Mouse (Mus musculus) hindbrain, embryonic 10.5 days (tissue): ENCODE measurements around the gene Slc29a4. TPM values are rescaled to one million over a fixed set of nuclear protein-coding genes. Genes with fewer than 3 reads are reported as not detected.

Source experiments
- DNase-seq: peaks from one replicate; pipeline ENCODE4 v3.0.0-alpha.2; 2017; ENCODE audit warnings: low spot score
- H3K27ac ChIP-seq: fragments of 300-500 bp; sonication (generic); 2 replicates; pipeline ENCODE4 v1.5.1; 2016; ENCODE audit warnings: mild to moderate bottlenecking, moderate library complexity
- H3K27me3 ChIP-seq: fragments of 300-500 bp; sonication (generic); 2 replicates; pipeline ENCODE4 v1.6.1; 2016; ENCODE audit warnings: mild to moderate bottlenecking; ENCODE audit not compliant: poor library complexity, insufficient read depth, severe bottlenecking
- H3K36me3 ChIP-seq: fragments of 300-500 bp; sonication (generic); 2 replicates; pipeline ENCODE4 v1.6.1; 2016; ENCODE audit warnings: mild to moderate bottlenecking, moderate library complexity
- H3K4me1 ChIP-seq: fragments of 300-500 bp; sonication (generic); replicated peaks from 2 replicates; pipeline ENCODE4 v1.6.1; 2016; ENCODE audit warnings: mild to moderate bottlenecking
- H3K4me3 ChIP-seq: fragments of 300-500 bp; sonication (generic); 2 replicates; pipeline ENCODE4 v1.5.1; 2016; ENCODE audit warnings: mild to moderate bottlenecking, moderate library complexity
- H3K9me3 ChIP-seq: fragments of 300-500 bp; sonication (generic); 2 replicates; pipeline ENCODE4 v1.6.1; 2016; ENCODE audit warnings: mild to moderate bottlenecking, moderate library complexity
- WGBS: fragments of 180-500 bp; shearing (Covaris S2); methylation state at CpG from one replicate; pipeline ENCODE4 v1.1.7; 2016; 5-methylcytosine and 5-hydroxymethylcytosine counted together
- polyA plus RNA-seq: library from polyadenylated mRNA; unstranded; fragments of >200 nt; fragmentation: Nextera tagmentation; extraction: Ambion mirVana; gene quantifications from 2 replicates; pipeline ENCODE4 v1.2.1, GENCODE M21; 2016

The Slc29a4 gene
- 21.8 and 42.3 TPM in 2 replicates for polyA plus RNA-seq

DNA sequence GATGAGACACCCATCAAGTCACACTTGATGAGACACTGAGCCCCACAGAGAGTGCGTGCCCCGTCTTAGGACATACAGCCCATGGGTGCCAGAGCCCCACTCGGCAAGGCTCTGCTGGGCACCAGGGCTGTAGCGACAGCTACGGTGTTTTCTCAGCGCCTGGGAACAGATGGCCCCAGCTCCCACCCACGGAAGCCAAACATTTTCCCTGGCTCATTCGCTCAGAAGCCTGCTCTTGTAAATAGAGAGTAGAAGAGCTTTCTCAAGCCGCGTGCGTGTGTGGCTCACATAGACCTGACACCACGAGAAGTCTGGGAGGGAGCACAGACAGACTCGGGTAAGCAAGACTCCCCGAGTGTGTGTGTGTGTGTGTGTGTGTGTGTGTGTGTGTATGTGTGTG lies at the start of gene Slc29a4:
Gene Slc29a4, plus strand, starts transcription at position 265 of the 400 bp plus-strand sequence.
- H3K27me3 ChIP-seq = peaks cover 10% of the 10 kb centered on the region; the same call in 1 of the 2 replicates
- H3K9me3 ChIP-seq = no peaks in the 10 kb centered on the region
- peaks cover 19% of the 10 kb centered on the region for H3K4me1 ChIP-seq
- no peaks in the 10 kb centered on the region for H3K36me3 ChIP-seq
- no peak for DNase-seq
- no peak within 1 kb of the TSS for H3K27ac ChIP-seq
- 66% methylated on average over 14 of the region's 14 CpGs for WGBS
- no peak within 1 kb of the TSS for H3K4me3 ChIP-seq

DNA sequence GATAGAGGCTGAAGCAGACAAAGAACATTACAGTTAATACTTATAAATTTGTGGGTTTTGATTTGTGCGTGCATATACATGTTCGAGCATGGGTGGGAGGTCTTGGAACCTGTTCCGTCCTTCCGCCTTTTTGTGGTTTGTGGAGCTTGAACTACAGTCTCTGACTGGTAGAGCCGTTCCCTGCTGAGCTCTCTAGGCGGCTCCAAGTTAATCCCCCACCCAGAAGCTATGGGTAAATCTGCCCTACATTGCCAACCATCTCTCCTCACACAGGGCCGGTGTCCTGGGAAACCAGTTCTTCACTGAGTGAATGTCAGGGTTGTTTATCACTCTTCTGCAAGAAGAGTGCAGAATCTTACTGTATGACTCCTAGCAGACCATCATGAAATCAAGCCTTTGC lies 44.1 kb upstream of the Slc29a4 start:
- Histone ChIP-seq H3K4me1 (peaks cover 12% of the 10 kb centered on the region), H3K27me3 (no peaks in the 10 kb centered on the region), H3K36me3 (peaks cover 35% of the 10 kb centered on the region), H3K27ac (no peak overlapping the region), H3K9me3 (no peaks in the 10 kb centered on the region), H3K4me3 (no peak overlapping the region)
- no peak for DNase-seq
- WGBS = 86% methylated on average over 7 of the region's 7 CpGs

- Histone ChIP-seq H3K27me3 (no peaks in the 10 kb centered on the region), H3K27ac (peak overlapping the region; percentile 64; the same call in 1 of the 2 replicates), H3K4me1 (peaks cover 12% of the 10 kb centered on the region), H3K9me3 (no peaks in the 10 kb centered on the region), H3K4me3 (peak overlapping the region; percentile 3; the same call in 1 of the 2 replicates), H3K36me3 (peaks cover 28% of the 10 kb centered on the region)
- WGBS = 89% methylated on average over 4 of the region's 4 CpGs
- no peak for DNase-seq
Measured at GRCm38 (mm10) chr5:142649460-142650050, 42.8 kb upstream of the Slc29a4 start.

- Histone ChIP-seq H3K27me3 (no peaks in the 10 kb centered on the region), H3K27ac (0 out of 2 replicates have a peak overlapping the region, but pooled peaks have one; percentile 64), H3K36me3 (peaks cover 26% of the 10 kb centered on the region), H3K9me3 (no peaks in the 10 kb centered on the region), H3K4me1 (peaks cover 12% of the 10 kb centered on the region), H3K4me3 (no peak overlapping the region)
- DNase-seq = no peak
- 74% methylated on average over 3 of the region's 3 CpGs for WGBS
Measured at GRCm38 (mm10) chr5:142650390-142650789, 41.9 kb upstream of the Slc29a4 start.

DNA sequence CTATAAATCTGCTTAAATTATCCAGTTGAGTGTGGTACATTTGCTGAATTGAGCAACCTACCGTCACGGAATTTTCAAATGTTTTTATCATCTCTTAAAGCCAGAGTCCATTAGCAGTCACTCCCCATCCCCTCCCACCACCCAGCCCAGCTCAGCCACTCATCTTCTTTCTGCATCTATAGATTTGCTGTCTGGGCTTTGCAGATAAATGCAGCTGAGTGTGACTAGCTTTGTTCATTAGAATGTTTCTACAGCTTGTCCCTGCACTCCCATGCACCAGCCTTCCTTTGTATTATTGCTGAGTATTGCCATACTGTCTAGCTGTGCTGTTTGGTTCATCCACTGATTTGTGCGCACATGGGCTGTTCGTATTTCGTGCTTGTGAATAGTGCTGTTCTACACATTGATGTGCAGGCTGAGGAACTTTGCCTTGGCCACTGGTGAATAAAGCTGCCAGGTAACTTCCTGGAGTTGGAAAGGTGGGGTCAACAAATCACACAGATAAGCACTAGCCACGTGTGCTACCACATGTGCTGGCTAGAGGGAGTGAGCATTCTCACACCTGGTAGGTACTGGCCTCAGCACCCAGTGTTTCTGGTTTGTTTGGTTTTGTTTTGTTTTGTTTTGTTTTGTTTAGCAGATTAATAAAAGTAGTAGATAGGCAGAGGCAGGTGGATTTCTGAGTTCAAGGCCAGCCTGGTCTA lies 41.4 kb upstream of the Slc29a4 start:
- peaks cover 30% of the 10 kb centered on the region for H3K36me3 ChIP-seq
- H3K4me1 ChIP-seq = peaks cover 12% of the 10 kb centered on the region
- H3K4me3 ChIP-seq = no peak overlapping the region
- H3K27ac ChIP-seq = no peak overlapping the region
- WGBS = 88% methylated on average over 6 of the region's 6 CpGs
- no peaks in the 10 kb centered on the region for H3K9me3 ChIP-seq
- H3K27me3 ChIP-seq = no peaks in the 10 kb centered on the region
- DNase-seq = no peak

DNA sequence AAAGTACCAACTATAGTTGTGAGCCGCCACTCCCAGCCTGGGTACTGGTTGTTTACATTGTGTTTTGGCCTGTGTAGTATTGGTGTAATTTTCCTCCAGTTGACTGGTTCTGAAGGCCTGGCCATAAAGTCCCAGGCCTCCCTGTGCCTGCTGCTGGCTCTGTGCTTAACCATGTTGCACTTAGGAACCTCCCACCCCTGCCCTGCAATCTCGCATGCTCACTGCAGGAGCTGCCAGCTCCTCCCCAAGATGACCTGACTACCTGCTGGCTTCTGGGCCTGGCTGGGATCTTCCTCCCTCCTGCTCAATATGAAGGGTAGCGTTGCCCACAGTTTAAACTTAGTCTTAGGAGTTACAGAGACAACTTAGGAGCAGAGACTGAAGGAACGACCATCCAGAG lies 40.0 kb upstream of the Slc29a4 start:
- H3K9me3 ChIP-seq = no peaks in the 10 kb centered on the region
- DNase-seq = no peak
- no peak overlapping the region for H3K27ac ChIP-seq
- WGBS = 69% methylated on average over 4 of the region's 4 CpGs
- no peaks in the 10 kb centered on the region for H3K27me3 ChIP-seq
- peaks cover 34% of the 10 kb centered on the region for H3K36me3 ChIP-seq
- H3K4me1 ChIP-seq = peaks cover 12% of the 10 kb centered on the region
- no peak overlapping the region for H3K4me3 ChIP-seq

DNA sequence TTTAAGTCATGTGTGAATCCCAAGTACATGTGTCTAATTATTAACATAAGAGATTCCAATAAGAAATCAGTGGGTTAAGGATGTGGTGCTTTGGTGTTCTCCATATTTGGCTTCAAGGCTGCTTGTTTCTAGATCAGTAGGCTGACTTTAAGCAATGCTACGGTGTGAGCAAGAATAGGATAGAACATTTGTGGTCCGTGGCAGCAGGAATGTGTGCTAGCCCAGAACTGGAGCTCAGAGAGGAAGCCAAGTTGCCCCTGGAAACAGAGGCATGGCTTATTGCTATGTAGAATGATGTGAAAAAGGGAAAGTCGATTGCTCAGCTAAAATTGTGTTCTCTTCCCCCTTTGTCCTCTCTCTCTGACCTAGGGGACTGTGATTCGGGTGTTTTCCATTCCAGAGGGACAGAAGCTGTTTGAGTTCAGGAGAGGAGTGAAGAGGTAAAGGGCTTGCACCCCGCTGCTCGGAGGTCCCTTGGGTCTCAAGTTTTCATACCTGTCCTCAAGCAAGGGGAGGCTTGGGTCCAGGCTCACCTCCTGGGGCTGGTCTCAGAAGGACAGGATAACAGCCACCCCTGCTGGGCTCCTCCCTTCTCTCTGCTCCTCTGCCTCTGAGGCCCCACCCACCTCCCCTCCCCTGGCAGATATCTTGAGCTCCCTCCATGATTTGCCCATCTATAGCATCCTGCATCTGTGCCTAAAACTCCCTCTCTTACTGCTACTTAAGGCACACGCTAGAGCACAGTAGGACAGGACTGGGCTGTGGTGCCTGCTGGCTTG lies 31.5 kb upstream of the Slc29a4 start:
- 89% methylated on average over 7 of the region's 7 CpGs for WGBS

DNA sequence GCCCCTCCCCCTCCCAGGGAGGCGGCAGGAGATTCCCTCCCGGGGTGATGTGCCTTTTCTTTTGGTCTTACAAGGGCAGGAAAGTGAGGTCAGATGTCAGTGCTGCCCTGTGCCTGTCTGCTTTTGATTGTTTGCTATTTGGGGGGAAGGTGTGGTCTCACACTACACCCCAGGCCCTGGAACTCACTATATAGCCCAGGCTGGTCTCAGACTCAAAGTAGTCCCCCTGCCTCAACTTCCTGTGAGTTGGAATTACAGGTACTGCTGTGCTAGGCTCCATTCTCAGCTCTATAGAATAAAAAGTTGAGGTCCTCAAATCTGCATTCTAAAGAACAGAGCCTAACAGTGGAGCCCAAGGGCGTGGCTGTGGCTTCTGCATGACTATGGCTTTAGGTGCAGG lies 24.4 kb upstream of the Slc29a4 start:
- Histone ChIP-seq H3K36me3 (peaks cover 92% of the 10 kb centered on the region), H3K27me3 (no peaks in the 10 kb centered on the region), H3K4me3 (no peak overlapping the region), H3K27ac (no peak overlapping the region), H3K4me1 (0 out of 2 replicates have a peak, but pooled peaks cover 3% of the 10 kb centered on the region), H3K9me3 (no peaks in the 10 kb centered on the region)
- WGBS = 28% methylated on average over 3 of the region's 3 CpGs
- DNase-seq = no peak

More for the DNA sequence above, 31.5 kb upstream of the Slc29a4 start:
- Histone ChIP-seq H3K27me3 (no peaks in the 10 kb centered on the region), H3K9me3 (no peaks in the 10 kb centered on the region), H3K4me1 (no peaks in the 10 kb centered on the region), H3K4me3 (no peak overlapping the region), H3K36me3 (peaks cover 98% of the 10 kb centered on the region), H3K27ac (no peak overlapping the region)
- DNase-seq = no peak

DNA sequence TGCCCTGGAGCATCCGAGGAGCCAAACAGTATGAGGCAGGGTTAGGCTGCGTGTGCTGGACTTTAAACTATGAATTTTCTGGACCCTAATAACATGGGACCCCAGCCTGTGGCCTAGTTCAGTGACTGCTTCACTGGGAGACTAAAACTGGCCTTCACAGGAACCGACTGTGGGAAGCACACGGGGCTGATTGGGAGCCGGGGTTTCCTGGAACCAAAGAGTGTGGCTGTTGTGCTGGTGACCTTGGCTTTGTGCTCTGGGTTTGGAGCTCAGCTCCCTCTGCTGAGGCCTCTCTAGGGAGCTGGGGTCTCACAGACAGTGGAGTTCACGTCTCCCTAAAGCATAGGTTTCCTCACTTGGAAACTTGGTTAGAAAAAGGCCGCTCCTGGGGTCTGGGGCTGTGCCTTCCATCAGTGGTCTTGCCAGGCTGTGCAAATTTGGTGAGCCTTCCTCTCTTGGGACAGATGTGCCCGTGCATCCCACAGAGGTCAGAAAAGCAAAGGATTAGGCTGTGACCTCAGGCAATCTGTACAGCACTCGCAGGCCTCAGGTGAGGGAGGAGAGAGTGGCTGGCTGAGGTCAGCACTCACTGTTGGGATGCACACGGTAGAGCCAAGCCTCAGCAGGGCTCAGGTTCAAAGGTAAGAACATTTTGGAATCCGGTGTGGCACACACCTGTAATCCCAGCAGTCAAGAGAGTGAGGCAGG lies 23.6 kb upstream of the Slc29a4 start:
- DNase-seq = no peak
- peaks cover 84% of the 10 kb centered on the region for H3K36me3 ChIP-seq
- H3K4me3 ChIP-seq = no peak overlapping the region
- H3K27ac ChIP-seq = no peak overlapping the region
- no peaks in the 10 kb centered on the region for H3K9me3 ChIP-seq
- 88% methylated on average over 11 of the region's 11 CpGs for WGBS
- H3K27me3 ChIP-seq = no peaks in the 10 kb centered on the region
- 0 out of 2 replicates have a peak, but pooled peaks cover 3% of the 10 kb centered on the region for H3K4me1 ChIP-seq

GRCm38 (mm10) chr5:142669726-142670125 lies 22.6 kb upstream of the Slc29a4 start:
- no peaks in the 10 kb centered on the region for H3K27me3 ChIP-seq
- H3K36me3 ChIP-seq = peaks cover 74% of the 10 kb centered on the region
- 0 out of 2 replicates have a peak, but pooled peaks cover 3% of the 10 kb centered on the region for H3K4me1 ChIP-seq
- H3K4me3 ChIP-seq = no peak overlapping the region
- no peak for DNase-seq
- WGBS = 88% methylated on average over 7 of the region's 7 CpGs
- H3K9me3 ChIP-seq = no peaks in the 10 kb centered on the region
- peak overlapping the region; percentile 40; the same call in 1 of the 2 replicates for H3K27ac ChIP-seq

GRCm38 (mm10) chr5:142673082-142673481 lies 19.2 kb upstream of the Slc29a4 start:
- 28% methylated on average over 5 of the region's 5 CpGs for WGBS
- peak; percentile 41 for DNase-seq
- Histone ChIP-seq H3K27me3 (no peaks in the 10 kb centered on the region), H3K4me3 (no peak overlapping the region), H3K36me3 (peaks cover 41% of the 10 kb centered on the region), H3K4me1 (0 out of 2 replicates have a peak, but pooled peaks cover 2% of the 10 kb centered on the region), H3K9me3 (no peaks in the 10 kb centered on the region), H3K27ac (peak overlapping the region; percentile 70)

GRCm38 (mm10) chr5:142678141-142678571 lies 14.2 kb upstream of the Slc29a4 start:
- H3K36me3 ChIP-seq = no peaks in the 10 kb centered on the region
- DNase-seq = no peak
- WGBS = 66% methylated on average over 7 of the region's 7 CpGs
- H3K27me3 ChIP-seq = no peaks in the 10 kb centered on the region
- H3K9me3 ChIP-seq = 0 out of 2 replicates have a peak, but pooled peaks cover 5% of the 10 kb centered on the region
- peak overlapping the region; percentile 24; the same call in 1 of the 2 replicates for H3K27ac ChIP-seq
- no peak overlapping the region for H3K4me3 ChIP-seq
- H3K4me1 ChIP-seq = peaks cover 6% of the 10 kb centered on the region; the same call in 1 of the 2 replicates
